Mouse (Mus musculus): ENCODE measurements at regions not wholly inside any gene's neighbourhood (a gene's known extent, or its start where the extent isn't known, plus 50 kb on each side); places are given as distances from the start of the nearest gene placed in this dataset.

GRCm38 (mm10) chr6:88964071-88964470, 62.0 kb downstream of the Tpra1 start:
- WGBS: 83% methylated on average over 7 of the region's 7 CpGs
- no peak for ATAC-seq (replicated peaks; ENCODE audit: insufficient number of reproducible peaks, low FRiP score, low TSS enrichment, low read depth)
- Histone ChIP-seq H3K36me3 (replicated peaks; ENCODE audit: control insufficient read depth, insufficient read depth, low read depth, low read length) (no peaks in the 10 kb centered on the region), H3K9me3 (replicated peaks; ENCODE audit: control insufficient read depth, low read length) (no peaks in the 10 kb centered on the region), H3K27ac (replicated peaks; ENCODE audit: low read depth, low read length) (no peak overlapping the region), H3K27me3 (ENCODE audit: control insufficient read depth, insufficient read depth, low read length) (no peaks in the 10 kb centered on the region), H3K4me3 (ENCODE audit: low read depth, low read length) (no peak overlapping the region), H3K4me2 (ENCODE audit: low read depth, low read length) (no peak overlapping the region), H3K4me1 (ENCODE audit: control insufficient read depth, insufficient read depth, low read length) (no peaks in the 10 kb centered on the region), H3K9ac (replicated peaks; ENCODE audit: low read length) (no peak overlapping the region)
- no peak for DNase-seq (ENCODE audit: low spot score)

DNA sequence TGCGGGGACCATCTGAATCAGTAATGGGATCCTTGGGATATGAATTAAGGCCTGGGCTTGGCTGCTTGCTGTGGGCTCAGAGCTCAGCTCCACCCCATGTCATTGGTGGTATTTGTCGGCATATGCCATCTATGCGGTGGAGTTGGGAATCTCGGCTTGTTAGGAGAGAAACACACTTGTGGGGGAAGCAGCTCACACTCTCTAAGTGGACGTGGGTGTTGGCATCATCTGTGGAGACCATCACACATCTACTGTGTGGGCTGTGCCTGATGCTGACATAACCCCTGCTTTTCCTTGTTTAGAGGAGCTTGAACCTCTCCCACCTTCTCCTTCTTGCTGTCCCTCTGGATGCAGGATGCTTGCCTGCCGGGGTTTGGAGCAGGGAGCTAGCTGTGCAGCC, 62.9 kb downstream of the Tpra1 start:
- Histone ChIP-seq H3K27me3 (ENCODE audit: control insufficient read depth, insufficient read depth, low read length) (no peaks in the 10 kb centered on the region), H3K9ac (replicated peaks; ENCODE audit: low read length) (no peak overlapping the region), H3K9me3 (replicated peaks; ENCODE audit: control insufficient read depth, low read length) (no peaks in the 10 kb centered on the region), H3K4me2 (ENCODE audit: low read depth, low read length) (no peak overlapping the region), H3K36me3 (replicated peaks; ENCODE audit: control insufficient read depth, insufficient read depth, low read depth, low read length) (no peaks in the 10 kb centered on the region), H3K27ac (replicated peaks; ENCODE audit: low read depth, low read length) (no peak overlapping the region), H3K4me3 (ENCODE audit: low read depth, low read length) (no peak overlapping the region), H3K4me1 (ENCODE audit: control insufficient read depth, insufficient read depth, low read length) (no peaks in the 10 kb centered on the region)
- ATAC-seq (replicated peaks; ENCODE audit: insufficient number of reproducible peaks, low FRiP score, low TSS enrichment, low read depth) (no peak), DNase-seq (ENCODE audit: low spot score) (no peak)
- 82% methylated on average over 6 of the region's 6 CpGs for WGBS

DNA sequence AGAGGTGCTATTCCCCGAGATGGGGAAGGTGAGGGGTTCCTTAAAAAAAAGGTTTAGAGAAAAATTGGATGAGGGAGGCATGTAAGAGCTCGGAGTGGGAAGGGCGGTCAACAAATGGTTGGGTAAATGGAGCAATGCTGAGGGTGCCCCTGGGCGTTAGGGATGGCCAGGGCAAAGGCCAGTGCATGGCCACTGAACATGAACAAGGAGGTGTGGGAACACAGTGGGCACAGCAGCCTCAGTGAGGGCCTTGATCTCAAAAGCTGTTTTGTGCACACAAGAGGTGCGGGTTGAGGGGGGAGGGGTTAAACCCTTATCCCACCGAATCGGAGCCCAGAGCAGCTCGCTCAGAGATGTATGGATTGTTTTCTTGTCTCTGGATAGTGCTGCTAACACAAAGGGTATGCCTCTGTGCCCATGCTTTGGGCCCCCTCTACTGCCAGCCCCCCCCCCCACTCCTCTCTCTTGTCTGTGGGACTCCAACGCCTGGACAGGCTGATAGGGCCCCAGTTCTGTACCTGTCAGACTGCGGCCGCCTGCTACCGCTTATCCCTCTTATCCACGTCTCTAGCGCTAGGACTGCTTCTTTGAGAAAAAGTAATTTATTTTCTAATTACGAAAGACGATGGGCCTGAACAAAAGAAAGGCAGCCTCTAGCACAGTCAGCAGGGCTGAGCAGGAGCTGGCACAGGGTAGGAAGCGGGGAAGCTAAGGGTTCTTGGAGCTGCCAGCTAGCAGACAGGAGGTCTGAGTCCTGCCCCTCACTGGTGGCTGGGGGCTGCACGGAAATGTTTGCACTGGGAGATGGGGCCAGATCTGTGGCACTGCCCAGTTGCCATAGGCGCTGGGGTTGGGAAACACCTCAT, 63.5 kb downstream of the Tpra1 start:
- H3K27ac ChIP-seq (replicated peaks; ENCODE audit: low read depth, low read length): no peak overlapping the region
- DNase-seq (ENCODE audit: low spot score): no peak
- no peaks in the 10 kb centered on the region for H3K9me3 ChIP-seq (replicated peaks; ENCODE audit: control insufficient read depth, low read length)
- H3K27me3 ChIP-seq (ENCODE audit: control insufficient read depth, insufficient read depth, low read length): no peaks in the 10 kb centered on the region
- 53% methylated on average over 19 of the region's 19 CpGs for WGBS
- H3K36me3 ChIP-seq (replicated peaks; ENCODE audit: control insufficient read depth, insufficient read depth, low read depth, low read length): no peaks in the 10 kb centered on the region
- no peak overlapping the region for H3K4me3 ChIP-seq (ENCODE audit: low read depth, low read length)
- no peak overlapping the region for H3K4me2 ChIP-seq (ENCODE audit: low read depth, low read length)
- no peaks in the 10 kb centered on the region for H3K4me1 ChIP-seq (ENCODE audit: control insufficient read depth, insufficient read depth, low read length)
- no peak overlapping the region for H3K9ac ChIP-seq (replicated peaks; ENCODE audit: low read length)
- no peak for ATAC-seq (replicated peaks; ENCODE audit: insufficient number of reproducible peaks, low FRiP score, low TSS enrichment, low read depth)

DNA sequence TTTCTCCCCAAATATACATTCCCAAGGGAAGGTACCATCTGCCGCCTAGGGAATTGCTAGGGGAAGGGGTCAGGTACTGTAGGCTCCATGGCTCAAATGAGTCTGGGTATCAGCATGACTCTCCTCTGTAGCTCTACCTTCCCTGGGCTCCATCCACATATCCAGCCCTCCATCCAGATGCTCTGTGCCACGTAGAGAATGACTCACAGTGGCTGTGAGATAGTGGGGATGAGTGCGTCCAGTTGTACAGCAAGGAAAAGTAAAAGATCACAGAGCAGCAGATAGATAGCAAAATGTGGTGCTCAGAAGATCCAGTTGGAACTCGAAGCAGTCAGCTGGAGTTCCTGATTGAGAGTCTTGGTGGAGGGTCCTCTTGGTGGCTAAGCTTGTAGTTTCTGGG, 64.5 kb downstream of the Tpra1 start:
- DNase-seq (ENCODE audit: low spot score) (no peak), ATAC-seq (replicated peaks; ENCODE audit: insufficient number of reproducible peaks, low FRiP score, low TSS enrichment, low read depth) (no peak)
- Histone ChIP-seq H3K9me3 (replicated peaks; ENCODE audit: control insufficient read depth, low read length) (no peaks in the 10 kb centered on the region), H3K4me2 (ENCODE audit: low read depth, low read length) (no peak overlapping the region), H3K27me3 (ENCODE audit: control insufficient read depth, insufficient read depth, low read length) (no peaks in the 10 kb centered on the region), H3K4me1 (ENCODE audit: control insufficient read depth, insufficient read depth, low read length) (no peaks in the 10 kb centered on the region), H3K27ac (replicated peaks; ENCODE audit: low read depth, low read length) (no peak overlapping the region), H3K9ac (replicated peaks; ENCODE audit: low read length) (no peak overlapping the region), H3K36me3 (replicated peaks; ENCODE audit: control insufficient read depth, insufficient read depth, low read depth, low read length) (no peaks in the 10 kb centered on the region), H3K4me3 (ENCODE audit: low read depth, low read length) (no peak overlapping the region)
- 82% methylated on average over 4 of the region's 4 CpGs for WGBS

GRCm38 (mm10) chr6:88968842-88969241, 66.8 kb downstream of the Tpra1 start:
- ATAC-seq (replicated peaks; ENCODE audit: insufficient number of reproducible peaks, low FRiP score, low TSS enrichment, low read depth): no peak
- Histone ChIP-seq H3K4me1 (ENCODE audit: control insufficient read depth, insufficient read depth, low read length) (no peaks in the 10 kb centered on the region), H3K36me3 (replicated peaks; ENCODE audit: control insufficient read depth, insufficient read depth, low read depth, low read length) (no peaks in the 10 kb centered on the region), H3K27me3 (ENCODE audit: control insufficient read depth, insufficient read depth, low read length) (no peaks in the 10 kb centered on the region), H3K4me2 (ENCODE audit: low read depth, low read length) (no peak overlapping the region), H3K4me3 (ENCODE audit: low read depth, low read length) (no peak overlapping the region), H3K9ac (replicated peaks; ENCODE audit: low read length) (no peak overlapping the region), H3K27ac (replicated peaks; ENCODE audit: low read depth, low read length) (no peak overlapping the region), H3K9me3 (replicated peaks; ENCODE audit: control insufficient read depth, low read length) (no peaks in the 10 kb centered on the region)
- 45% methylated on average over 4 of the region's 4 CpGs for WGBS
- DNase-seq (ENCODE audit: low spot score): no peak

GRCm38 (mm10) chr6:88971729-88972128, 69.7 kb downstream of the Tpra1 start:
- no peak for ATAC-seq (replicated peaks; ENCODE audit: insufficient number of reproducible peaks, low FRiP score, low TSS enrichment, low read depth)
- no peak overlapping the region for H3K9ac ChIP-seq (replicated peaks; ENCODE audit: low read length)

DNA sequence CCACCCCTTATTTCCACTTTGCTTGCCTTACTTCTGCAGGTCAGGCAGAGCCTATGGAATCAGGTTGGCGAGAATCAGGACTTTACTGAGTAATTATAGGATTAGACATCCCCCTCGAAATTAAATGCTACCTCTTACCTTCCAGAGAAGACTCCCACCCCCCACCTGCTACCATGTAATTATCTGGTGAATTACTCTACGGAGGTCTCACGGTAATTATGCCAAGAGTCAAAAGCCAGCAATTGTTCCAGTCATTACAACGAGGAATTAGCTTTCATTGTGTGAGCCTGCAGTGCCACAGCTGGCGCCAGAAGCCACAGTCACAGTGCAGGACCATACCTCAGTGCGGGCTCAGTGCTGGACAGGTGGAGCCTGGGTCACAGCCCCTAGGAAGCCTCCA, 72.4 kb downstream of the Tpra1 start:
- ATAC-seq (replicated peaks; ENCODE audit: insufficient number of reproducible peaks, low FRiP score, low TSS enrichment, low read depth): no peak
- peak; percentile 27 for DNase-seq (ENCODE audit: low spot score)

More at GRCm38 (mm10) chr6:88971729-88972128, 69.7 kb downstream of the Tpra1 start:
- no peaks in the 10 kb centered on the region for H3K36me3 ChIP-seq (replicated peaks; ENCODE audit: control insufficient read depth, insufficient read depth, low read depth, low read length)
- no peak overlapping the region for H3K27ac ChIP-seq (replicated peaks; ENCODE audit: low read depth, low read length)
- no peaks in the 10 kb centered on the region for H3K9me3 ChIP-seq (replicated peaks; ENCODE audit: control insufficient read depth, low read length)
- no peaks in the 10 kb centered on the region; the same call in 1 of the 2 replicates for H3K4me1 ChIP-seq (ENCODE audit: control insufficient read depth, insufficient read depth, low read length)
- H3K27me3 ChIP-seq (ENCODE audit: control insufficient read depth, insufficient read depth, low read length): no peaks in the 10 kb centered on the region
- no peak overlapping the region for H3K4me2 ChIP-seq (ENCODE audit: low read depth, low read length)
- DNase-seq (ENCODE audit: low spot score): no peak
- WGBS: 17% methylated on average over 9 of the region's 9 CpGs
- no peak overlapping the region for H3K4me3 ChIP-seq (ENCODE audit: low read depth, low read length)

DNA sequence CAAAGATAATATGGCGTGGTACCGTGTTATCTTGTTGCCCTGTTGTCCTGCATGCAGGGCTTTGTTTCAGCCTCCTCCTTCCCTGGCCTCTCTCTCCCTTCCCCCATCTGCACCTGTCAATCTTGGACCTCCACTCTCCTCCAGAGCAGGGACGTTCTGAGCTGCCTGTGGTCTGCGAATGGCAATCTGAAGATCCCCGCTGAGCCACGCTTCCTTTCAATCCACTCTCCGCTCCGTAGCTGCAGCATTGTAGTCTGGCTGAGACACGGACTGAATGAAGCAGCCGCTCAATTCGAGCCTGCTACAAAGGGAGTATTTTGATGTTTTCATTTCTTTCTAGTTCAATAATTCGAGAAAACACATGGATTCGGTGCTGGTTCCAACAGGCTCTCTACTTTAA, 74.5 kb downstream of the Tpra1 start:
- H3K4me1 ChIP-seq (ENCODE audit: control insufficient read depth, insufficient read depth, low read length): no peaks in the 10 kb centered on the region; the same call in 1 of the 2 replicates
- H3K9ac ChIP-seq (replicated peaks; ENCODE audit: low read length): no peak overlapping the region
- 5% methylated on average over 13 of the region's 13 CpGs for WGBS

More for the DNA sequence above, 72.4 kb downstream of the Tpra1 start:
- Histone ChIP-seq H3K4me2 (ENCODE audit: low read depth, low read length) (no peak overlapping the region), H3K36me3 (replicated peaks; ENCODE audit: control insufficient read depth, insufficient read depth, low read depth, low read length) (no peaks in the 10 kb centered on the region), H3K9ac (replicated peaks; ENCODE audit: low read length) (no peak overlapping the region), H3K27me3 (ENCODE audit: control insufficient read depth, insufficient read depth, low read length) (no peaks in the 10 kb centered on the region), H3K4me3 (ENCODE audit: low read depth, low read length) (no peak overlapping the region), H3K4me1 (ENCODE audit: control insufficient read depth, insufficient read depth, low read length) (no peaks in the 10 kb centered on the region; the same call in 1 of the 2 replicates), H3K9me3 (replicated peaks; ENCODE audit: control insufficient read depth, low read length) (no peaks in the 10 kb centered on the region), H3K27ac (replicated peaks; ENCODE audit: low read depth, low read length) (no peak overlapping the region)
- 17% methylated on average over 7 of the region's 7 CpGs for WGBS

More for the DNA sequence above, 74.5 kb downstream of the Tpra1 start:
- ATAC-seq (replicated peaks; ENCODE audit: insufficient number of reproducible peaks, low FRiP score, low TSS enrichment, low read depth): no peak; the same call in 1 of the 2 replicates
- H3K27ac ChIP-seq (replicated peaks; ENCODE audit: low read depth, low read length): no peak overlapping the region
- H3K4me3 ChIP-seq (ENCODE audit: low read depth, low read length): no peak overlapping the region
- no peak overlapping the region for H3K4me2 ChIP-seq (ENCODE audit: low read depth, low read length)
- no peaks in the 10 kb centered on the region for H3K27me3 ChIP-seq (ENCODE audit: control insufficient read depth, insufficient read depth, low read length)
- H3K36me3 ChIP-seq (replicated peaks; ENCODE audit: control insufficient read depth, insufficient read depth, low read depth, low read length): no peaks in the 10 kb centered on the region
- peak; percentile 50 for DNase-seq (ENCODE audit: low spot score)
- no peaks in the 10 kb centered on the region for H3K9me3 ChIP-seq (replicated peaks; ENCODE audit: control insufficient read depth, low read length)

Measured in embryonic facial prominence, embryonic 11.5 days (tissue).